Mouse (Mus musculus) testis, adult 2 months (tissue): ENCODE results near the gene Slc15a3.

ENCODE experiments used
- CTCF ChIP-seq: fragments of 200-500 bp; IDR thresholded peaks from 2 replicates; pipeline ENCODE4 v1.5.1; 2012; ENCODE audit warnings: low read depth, mild to moderate bottlenecking, inconsistent platforms, low read length, moderate library complexity; ENCODE audit not compliant: control insufficient read depth, insufficient read depth, insufficient replicate concordance
- POLR2A ChIP-seq: fragments of 200-500 bp; IDR thresholded peaks from 2 replicates; pipeline ENCODE4 v1.6.1; 2012; ENCODE audit warnings: low read depth, mild to moderate bottlenecking, inconsistent platforms, low read length, moderate library complexity; ENCODE audit not compliant: control insufficient read depth

- TF ChIP-seq CTCF (no peak), POLR2A (no peak)
Observed at GRCm38 (mm10) chr19:10841721-10842626, 2.4 kb downstream of the Slc15a3 start.
